Mouse (Mus musculus): Measurements from ENCODE around the gene Ccdc114. TPM values are rescaled to one million over a fixed set of nuclear protein-coding genes. Genes with fewer than 3 reads are reported as not detected.
"Not testable (repeated sequence)": the region's sequence is repeated elsewhere in the genome, so short reads cannot be mapped to it uniquely, and the experiment has no call there.

Gene Ccdc114
- total RNA-seq, 2 experiments from 2014 or later, result 3.5 to 3.8 TPM

- TF ChIP-seq CTCF (conservative IDR thresholded peaks at IDR 0.05), result no peak
- Histone ChIP-seq H3K4me3 (peak within 1 kb of the TSS; percentile 5; the same call in 1 of the 2 replicates), H3K27ac (peak within 1 kb of the TSS; percentile 94; the same call in 1 of the 2 replicates)
- DNase-seq (ENCODE audit: low spot score in 2 of 2), result no peak
These were observed 2.6 kb upstream of the Ccdc114 start, which contains the start of gene Emp3 for GRCm38 (mm10) chr7:45921242-45921621. Emp3 (minus strand) TSS chr7:45921404.

GRCm38 (mm10) chr7:45921950-45922600 is 1.8 kb upstream of the Ccdc114 start:
- no peak for TF ChIP-seq CTCF (conservative IDR thresholded peaks at IDR 0.05)
- no peak overlapping the region for H3K4me3 ChIP-seq
- no peak for DNase-seq (ENCODE audit: low spot score in 2 of 2)
- peak overlapping the region; percentile 94 for H3K27ac ChIP-seq

GRCm38 (mm10) chr7:45922928-45923761 is 727 bp upstream of the Ccdc114 start:
- H3K4me3 ChIP-seq, result peak overlapping the region; percentile 65
- peak; percentile 92 to 94 for DNase-seq (ENCODE audit: low spot score in 2 of 2)
- no peak for TF ChIP-seq CTCF (conservative IDR thresholded peaks at IDR 0.05)
- H3K27ac ChIP-seq, result peak overlapping the region; percentile 94

GRCm38 (mm10) chr7:45924429-45924816 is 551 bp downstream of the Ccdc114 start:
- no peak overlapping the region; the same call in 1 of the 2 replicates for H3K27ac ChIP-seq

GRCm38 (mm10) chr7:45928626-45929295 is 4.9 kb downstream of the Ccdc114 start:
- DNase-seq (ENCODE audit: low spot score in 2 of 2), result no peak
- no peak for TF ChIP-seq CTCF (conservative IDR thresholded peaks at IDR 0.05)
- H3K27ac ChIP-seq, result no peak overlapping the region
- H3K4me3 ChIP-seq, result peak overlapping the region; percentile 2; the same call in 1 of the 2 replicates

More at GRCm38 (mm10) chr7:45924429-45924816, 551 bp downstream of the Ccdc114 start:
- TF ChIP-seq CTCF (conservative IDR thresholded peaks at IDR 0.05), result peak; percentile 40
- DNase-seq (ENCODE audit: low spot score in 2 of 2), result no peak
- peak overlapping the region; percentile 65 for H3K4me3 ChIP-seq

- peak; percentile 67 for TF ChIP-seq CTCF (conservative IDR thresholded peaks at IDR 0.05)
These were observed 5.8 kb downstream of the Ccdc114 start for GRCm38 (mm10) chr7:45929688-45930087.

GRCm38 (mm10) chr7:45933766-45934165 is 9.9 kb downstream of the Ccdc114 start:
- not testable (repeated sequence) for H3K27ac ChIP-seq; DNase-seq (ENCODE audit: low spot score in 2 of 2); H3K4me3 ChIP-seq

More at GRCm38 (mm10) chr7:45929688-45930087, 5.8 kb downstream of the Ccdc114 start:
- Histone ChIP-seq H3K27ac (no peak overlapping the region), H3K4me3 (no peak overlapping the region)
- DNase-seq (ENCODE audit: low spot score in 2 of 2), result no peak

- DNase-seq (ENCODE audit: low spot score in 2 of 2), result peak in 1 of 2 experiments; percentile 71
- peak; percentile 76 for TF ChIP-seq CTCF (conservative IDR thresholded peaks at IDR 0.05)
- Histone ChIP-seq H3K27ac (no peak overlapping the region), H3K4me3 (no peak overlapping the region)
These were observed 11.2 kb downstream of the Ccdc114 start for GRCm38 (mm10) chr7:45935114-45935513.

- Histone ChIP-seq H3K4me3 (no peak overlapping the region), H3K27ac (no peak overlapping the region)
- DNase-seq (ENCODE audit: low spot score in 2 of 2), result no peak
- no peak for TF ChIP-seq CTCF (conservative IDR thresholded peaks at IDR 0.05)
These were observed 16.0 kb downstream of the Ccdc114 start for GRCm38 (mm10) chr7:45939836-45940235.

GRCm38 (mm10) chr7:45941986-45942385 is 18.1 kb downstream of the Ccdc114 start:
- DNase-seq (ENCODE audit: low spot score in 2 of 2), result no peak
- no peak overlapping the region for H3K4me3 ChIP-seq
- no peak for TF ChIP-seq CTCF (conservative IDR thresholded peaks at IDR 0.05)
- H3K27ac ChIP-seq, result no peak overlapping the region

- H3K4me3 ChIP-seq; H3K27ac ChIP-seq; DNase-seq (ENCODE audit: low spot score in 2 of 2): not testable (repeated sequence)
- TF ChIP-seq CTCF (conservative IDR thresholded peaks at IDR 0.05), result peak; percentile 76
These were observed 19.4 kb downstream of the Ccdc114 start for GRCm38 (mm10) chr7:45943280-45943679.

- TF ChIP-seq CTCF (conservative IDR thresholded peaks at IDR 0.05), result no peak
- Histone ChIP-seq H3K4me3 (no peak overlapping the region), H3K27ac (peak overlapping the region; percentile 32; the same call in 1 of the 2 replicates)
- no peak for DNase-seq (ENCODE audit: low spot score in 2 of 2)
These were observed 25.2 kb downstream of the Ccdc114 start for GRCm38 (mm10) chr7:45949061-45949460.

GRCm38 (mm10) chr7:45956611-45957010 is 32.7 kb downstream of the Ccdc114 start:
- no peak overlapping the region for H3K27ac ChIP-seq
- H3K4me3 ChIP-seq, result no peak overlapping the region
- TF ChIP-seq CTCF (conservative IDR thresholded peaks at IDR 0.05), result no peak
- DNase-seq (ENCODE audit: low spot score in 2 of 2), result no peak
